Mouse (Mus musculus): Measurements from ENCODE around the gene Scgb1b29. TPM values are rescaled to one million over a fixed set of nuclear protein-coding genes. Genes with fewer than 3 reads are reported as not detected.
"Not testable (repeated sequence)": the region's sequence is repeated elsewhere in the genome, so short reads cannot be mapped to it uniquely, and the experiment has no call there.

The Scgb1b29 gene
- not detected in 2 replicates for polyA plus RNA-seq (2016; fragmentation: Nextera tagmentation; extraction: Ambion mirVana)

DNA sequence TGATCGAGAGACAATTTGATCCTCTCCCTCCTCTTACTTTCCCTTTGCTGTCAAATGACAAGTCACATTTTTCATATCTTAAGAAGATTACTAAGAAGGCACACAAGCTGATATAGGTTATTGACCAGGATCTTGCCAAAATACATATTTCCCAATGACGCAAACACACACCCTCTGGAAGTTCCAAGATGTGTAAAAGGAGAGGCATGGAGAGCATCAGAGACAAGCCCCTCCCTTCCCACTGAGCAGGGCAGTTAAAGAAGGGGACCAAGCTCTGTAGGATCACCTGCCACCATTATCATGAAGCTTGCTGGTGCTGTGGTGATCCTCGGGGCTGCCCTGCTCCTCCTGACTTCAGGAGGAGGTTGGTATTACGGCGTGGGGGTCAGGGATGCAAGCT is at the start of gene Scgb1b29:
TSS of gene Scgb1b29 (plus strand) at position 301 of the 400 bp plus-strand sequence.
- WGBS, result 66% methylated on average over 5 of the region's 5 CpGs
- not testable (repeated sequence) for H3K4me3 ChIP-seq; DNase-seq (ENCODE audit: low spot score); H3K27me3 ChIP-seq (ENCODE audit: low read depth, poor library complexity, severe bottlenecking); H3K27ac ChIP-seq; H3K9me3 ChIP-seq (replicated peaks); H3K36me3 ChIP-seq; H3K4me1 ChIP-seq

DNA sequence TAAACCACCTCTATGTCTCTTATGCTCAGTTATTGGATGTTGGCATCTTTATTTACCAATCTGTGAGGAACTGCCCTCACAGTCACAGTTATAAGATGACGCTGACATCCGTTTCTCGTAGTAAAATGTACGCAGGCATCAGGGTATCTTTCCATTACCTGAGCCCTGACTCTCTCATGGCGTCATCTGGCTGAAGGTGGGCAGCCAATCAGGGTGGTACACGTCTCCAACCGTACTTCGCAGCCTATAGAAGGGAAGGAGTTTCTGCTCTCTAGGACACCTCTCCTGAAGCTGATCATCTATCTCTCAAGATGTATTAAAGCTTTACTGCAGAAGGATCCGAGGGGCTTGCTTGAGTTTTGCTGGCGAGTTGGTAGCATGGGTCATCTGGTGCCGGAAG is 12.7 kb upstream of the Scgb1b29 start:
- H3K4me3 ChIP-seq; H3K36me3 ChIP-seq; H3K4me1 ChIP-seq; DNase-seq (ENCODE audit: low spot score); H3K27ac ChIP-seq; H3K27me3 ChIP-seq (ENCODE audit: low read depth, poor library complexity, severe bottlenecking); H3K9me3 ChIP-seq (replicated peaks): not testable (repeated sequence)
- WGBS, result 93% methylated on average over 11 of the region's 11 CpGs

Other genes starting within 250 kb of the Scgb1b29 start
- gene Scgb2b11, start 230.4 kb upstream of the Scgb1b29 start, polyA plus RNA-seq (2016; fragmentation: Nextera tagmentation; extraction: Ambion mirVana), result not detected in 2 replicates
- gene Scgb1b11, start 218.7 kb upstream of the Scgb1b29 start, polyA plus RNA-seq (2016; fragmentation: Nextera tagmentation; extraction: Ambion mirVana), result not detected in 2 replicates
- not detected in 2 replicates for gene Scgb2b12, start 114.3 kb upstream of the Scgb1b29 start, polyA plus RNA-seq (2016; fragmentation: Nextera tagmentation; extraction: Ambion mirVana)
- gene Scgb1b12, start 107.4 kb upstream of the Scgb1b29 start, polyA plus RNA-seq (2016; fragmentation: Nextera tagmentation; extraction: Ambion mirVana), result not detected in 2 replicates

Measured in limb, embryonic 10.5 days (tissue).